8 mouse cellular contexts compared by ENCODE assay signal in the genomic region with DNA sequence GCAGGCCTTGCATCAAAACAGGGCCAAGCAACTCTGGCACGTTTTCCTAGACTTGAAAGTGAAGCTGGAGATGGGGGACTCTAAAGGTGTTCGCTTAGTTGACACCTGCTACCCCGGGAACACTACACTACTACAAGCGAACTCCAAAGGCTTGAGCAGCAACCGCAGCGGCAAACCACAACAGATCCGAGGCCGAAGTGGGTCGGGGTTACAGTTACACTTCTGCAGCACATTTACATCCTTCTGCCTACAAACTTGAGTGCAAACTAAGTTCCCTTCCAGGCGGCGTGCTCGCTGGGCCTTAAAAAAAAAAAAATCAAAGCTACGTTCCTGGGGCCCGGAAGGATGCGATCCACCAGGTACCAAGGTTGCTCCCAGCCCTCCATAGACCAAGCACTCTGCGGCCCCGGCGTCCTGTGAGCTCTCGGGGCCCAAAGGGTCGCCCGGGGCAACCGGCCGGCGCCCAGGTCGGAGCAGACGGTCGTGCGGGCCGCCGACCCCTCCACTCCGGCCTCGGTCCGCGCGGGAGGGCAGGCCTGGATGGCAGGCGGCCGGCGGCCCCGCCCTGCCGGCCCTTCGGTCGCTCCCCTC. TPM values are rescaled to one million over a fixed set of nuclear protein-coding genes. Genes with fewer than 3 reads are reported as not detected.
DNase-seq lines count a peak whose midpoint lies in the region; ATAC-seq and TF ChIP-seq lines count a peak whose summit lies in the region.

No protein-coding gene starts in this region.

- TF ChIP-seq CTCF in heart, adult 2 months (IDR thresholded peaks at IDR 0.05): no peak

- TF ChIP-seq EP300 in heart, adult 2 months (IDR thresholded peaks at IDR 0.05; ENCODE audit: insufficient read depth, low read depth, low read length): no peak

- H3K27me3 ChIP-seq in heart, adult 2 months (ENCODE audit: control insufficient read depth, insufficient read depth, low read length): no peaks in the 10 kb centered on the region
- 0 out of 2 replicates have a peak, but pooled peaks cover 3% of the 10 kb centered on the region for H3K27me3 ChIP-seq in liver, embryonic 15.5 days
- H3K27me3 ChIP-seq in neural tube, embryonic 14.5 days (ENCODE audit: control insufficient read depth, insufficient read depth, low read length): no peaks in the 10 kb centered on the region

- DNase-seq in heart, adult 2 months: peak; percentile 24 to 45
- no peak for DNase-seq in heart, adult 9 months (ENCODE audit: low spot score in 2 of 2)
- peak; percentile 32 for DNase-seq in ES-CJ7 (ENCODE audit: low read depth, low spot score)
- DNase-seq in embryo, embryonic 10 days (ENCODE audit: low spot score): peak; percentile 42
- peak; percentile 43 to 44 for DNase-seq in heart, postnatal 10 days
- no peak for DNase-seq in ovary, postnatal 36 days (ENCODE audit: low spot score)

- no peak for ATAC-seq in liver, embryonic 15.5 days (ENCODE audit: insufficient read depth)
- ATAC-seq in neural tube, embryonic 14.5 days (ENCODE audit: low read depth): peak; percentile 33; the same call in 1 of the 2 replicates

- WGBS in heart, adult 2 months: under 1% methylated on average over 42 of the region's 42 CpGs
- under 1% methylated on average over 40 of the region's 42 CpGs for WGBS in liver, embryonic 15.5 days (ENCODE audit: insufficient replicate concordance)
- under 1% methylated on average over 42 of the region's 42 CpGs for WGBS in neural tube, embryonic 14.5 days

- H3K9me3 ChIP-seq in liver, embryonic 15.5 days (replicated peaks): no peaks in the 10 kb centered on the region
- no peaks in the 10 kb centered on the region for H3K9me3 ChIP-seq in neural tube, embryonic 14.5 days (ENCODE audit: control insufficient read depth, low read length)

- peak overlapping the region; percentile 92 for H3K4me2 ChIP-seq in liver, embryonic 15.5 days
- peak overlapping the region; percentile 66 for H3K4me2 ChIP-seq in neural tube, embryonic 14.5 days (ENCODE audit: low read depth, low read length)

- H3K36me3 ChIP-seq in heart, adult 2 months (ENCODE audit: control insufficient read depth, insufficient read depth, low read length): peaks cover 11% of the 10 kb centered on the region
- H3K36me3 ChIP-seq in liver, embryonic 15.5 days (replicated peaks): no peaks in the 10 kb centered on the region
- H3K36me3 ChIP-seq in neural tube, embryonic 14.5 days (ENCODE audit: control insufficient read depth, insufficient read depth, low read length): no peaks in the 10 kb centered on the region

- H3K9ac ChIP-seq in heart, adult 2 months (ENCODE audit: low read depth, low read length): peak overlapping the region; percentile 96
- H3K9ac ChIP-seq in liver, embryonic 15.5 days: peak overlapping the region; percentile 81
- peak overlapping the region; percentile 97 for H3K9ac ChIP-seq in neural tube, embryonic 14.5 days (replicated peaks; ENCODE audit: low read depth, low read length)

- intact Hi-C loops in heart, adult 2 months (cut with DNase I): loop anchor here (5.0 to 10.0 kb wide), 4 partner anchors 158 to 335 kb away; a partner anchor contains a TSS
- intact Hi-C loops in heart, postnatal 10 days (cut with DNase I): loop anchor here (2.0 to 10.0 kb wide), 3 partner anchors 45 to 225 kb away; a partner anchor contains a TSS

- peak overlapping the region; percentile 90 for H3K27ac ChIP-seq in heart, adult 2 months
- peak overlapping the region; percentile 89 for H3K27ac ChIP-seq in liver, embryonic 15.5 days (replicated peaks)
- peak overlapping the region; percentile 92 for H3K27ac ChIP-seq in neural tube, embryonic 14.5 days (ENCODE audit: low read depth, low read length)

- peaks cover 14% of the 10 kb centered on the region for H3K4me1 ChIP-seq in heart, adult 2 months (ENCODE audit: control insufficient read depth, insufficient read depth, low read length)
- peaks cover 50% of the 10 kb centered on the region for H3K4me1 ChIP-seq in liver, embryonic 15.5 days (replicated peaks)
- peaks cover 23% of the 10 kb centered on the region for H3K4me1 ChIP-seq in neural tube, embryonic 14.5 days (ENCODE audit: control insufficient read depth, insufficient read depth, low read length)

- no peak for TF ChIP-seq POLR2A in heart, adult 2 months (IDR thresholded peaks at IDR 0.05; ENCODE audit: insufficient read depth, low read depth, low read length)

- H3K79me2 ChIP-seq in heart, adult 2 months (replicated peaks; ENCODE audit: control insufficient read depth, insufficient read depth, low read length): no peaks in the 10 kb centered on the region; the same call in 1 of the 2 replicates

- peak overlapping the region; percentile 69 for H3K4me3 ChIP-seq in heart, adult 2 months
- peak overlapping the region; percentile 84 for H3K4me3 ChIP-seq in liver, embryonic 15.5 days (replicated peaks)
- peak overlapping the region; percentile 83 for H3K4me3 ChIP-seq in neural tube, embryonic 14.5 days (ENCODE audit: low read depth, low read length)

RNA-seq across cellular contexts. Expression of a gene that starts 1.5 kb away (rescaled TPM):
- total RNA-seq in heart, adult 2 months (2021): 10 to 100 TPM; 30.8 to 33.2 TPM
- 29.8 and 36.2 TPM in 2 replicates for polyA plus RNA-seq in heart, adult 2 months (2012; rRNA removed)
- total RNA-seq in heart, postnatal 10 days (2021): 10 to 100 TPM; 33.7 to 38.4 TPM
- 7.7 and 9.6 TPM in 2 replicates for polyA plus RNA-seq in liver, embryonic 15.5 days (2015; fragmentation: Nextera tagmentation; extraction: Ambion mirVana)
- 36.5 and 38.9 TPM in 2 replicates for polyA plus RNA-seq in neural tube, embryonic 14.5 days (2014; fragmentation: Nextera tagmentation; extraction: Ambion mirVana)

Comparison
In these comparisons a context has a peak if more than half of its experiments do, and no peak if none do; other contexts are left out.
1. DNase-seq: peak in heart, adult 2 months (2 of 2), ES-CJ7 (single experiment), embryo, embryonic 10 days (single experiment) and heart, postnatal 10 days (2 of 2); none in heart, adult 9 months (0 of 2) and ovary, postnatal 36 days (single experiment).
2. Peak in every context shown above with its lines, with median percentiles within 50 percentile points of each other: H3K27ac ChIP-seq, H3K4me3 ChIP-seq and H3K9ac ChIP-seq.